Comparison of ENCODE assay signal across 8 mouse cellular contexts in genomic region chr11:98941341-98941825, GRCm38 (mm10). TPM values are rescaled to one million over a fixed set of nuclear protein-coding genes. Genes with fewer than 3 reads are reported as not detected.
DNase-seq lines count a peak whose midpoint lies in the region; ATAC-seq and TF ChIP-seq lines count a peak whose summit lies in the region.

No protein-coding gene starts in this region.

- peak overlapping the region; percentile 95 for H3K9ac ChIP-seq in heart, embryonic 14.5 days (ENCODE audit: low read length)

- TF ChIP-seq CTCF in spleen, adult 2 months (IDR thresholded peaks at IDR 0.05; ENCODE audit: extremely low read depth, insufficient read depth, insufficient read length, insufficient replicate concordance) = no peak

- no peak for TF ChIP-seq POLR2A in spleen, adult 2 months (IDR thresholded peaks at IDR 0.05; ENCODE audit: low read depth, low read length)

- no peak for DNase-seq in spleen, adult 2 months (ENCODE audit: low read depth in 1 of 2, low spot score in 2 of 2)
- DNase-seq in spleen, postnatal 14 days (ENCODE audit: low spot score in 2 of 2) = no peak
- DNase-seq in cerebellum, adult 9-10 months = peak; percentile 86
- peak; percentile 86 for DNase-seq in kidney, postnatal 14 days
- DNase-seq in lung, postnatal 36 days = peak; percentile 78
- no peak for DNase-seq in thymus, postnatal 0 days (ENCODE audit: low spot score)
- no peak for DNase-seq in spleen, postnatal 10 days (ENCODE audit: low spot score in 2 of 2)

- no peaks in the 10 kb centered on the region for H3K36me3 ChIP-seq in spleen, adult 2 months (ENCODE audit: control insufficient read depth, insufficient read depth, low read length)
- no peaks in the 10 kb centered on the region for H3K36me3 ChIP-seq in heart, embryonic 14.5 days (ENCODE audit: control insufficient read depth, insufficient read depth, low read length)

- 1% methylated on average over 12 of the region's 12 CpGs for WGBS in spleen, adult 2 months
- WGBS in heart, embryonic 14.5 days = 1% methylated on average over 12 of the region's 12 CpGs

- no peaks in the 10 kb centered on the region for H3K27me3 ChIP-seq in spleen, adult 2 months (ENCODE audit: control insufficient read depth, insufficient read depth, low read length)
- H3K27me3 ChIP-seq in heart, embryonic 14.5 days (ENCODE audit: control insufficient read depth, insufficient read depth, low read length) = no peaks in the 10 kb centered on the region

- peak overlapping the region; percentile 72 for H3K4me2 ChIP-seq in heart, embryonic 14.5 days (ENCODE audit: low read length)

- peak overlapping the region; percentile 85 for H3K27ac ChIP-seq in spleen, adult 2 months (ENCODE audit: insufficient read depth, low read length)
- peak overlapping the region; percentile 100 for H3K27ac ChIP-seq in heart, embryonic 14.5 days (replicated peaks in 1 of 2; ENCODE audit: control insufficient read depth in 1 of 2, insufficient read depth in 1 of 2, low read depth in 2 of 2, low read length in 2 of 2)

- H3K4me1 ChIP-seq in spleen, adult 2 months (ENCODE audit: control insufficient read depth, insufficient read depth, insufficient read length) = peaks cover 63% of the 10 kb centered on the region
- peaks cover 81 to 84% of the 10 kb centered on the region in 2 experiments for H3K4me1 ChIP-seq in heart, embryonic 14.5 days (ENCODE audit: control insufficient read depth in 2 of 2, insufficient read depth in 2 of 2, low read length in 2 of 2)

- no peak for ATAC-seq in heart, embryonic 14.5 days (ENCODE audit: insufficient number of reproducible peaks, insufficient read depth, low FRiP score, low read depth)

- H3K4me3 ChIP-seq in spleen, adult 2 months (ENCODE audit: extremely low read depth, insufficient read depth, insufficient read length) = peak overlapping the region; percentile 62
- H3K4me3 ChIP-seq in heart, embryonic 14.5 days (ENCODE audit: control insufficient read depth in 1 of 2, insufficient read depth in 1 of 2, low read depth in 1 of 2, low read length in 2 of 2) = peak overlapping the region; percentile 44 to 51

- H3K9me3 ChIP-seq in heart, embryonic 14.5 days (ENCODE audit: control insufficient read depth, low read length) = no peaks in the 10 kb centered on the region

RNA-seq across cellular contexts. Expression of gene Rara, which starts 13.8 kb away (rescaled TPM):
- 37.0 and 48.8 TPM in 2 replicates for polyA plus RNA-seq in spleen, adult 2 months (2012; rRNA removed)
- 31.4 and 33.4 TPM in 2 replicates for polyA plus RNA-seq in heart, embryonic 14.5 days (2014; fragmentation: Nextera tagmentation; extraction: Ambion mirVana)
- polyA plus RNA-seq in thymus, postnatal 0 days (2015; fragmentation: Nextera tagmentation; extraction: Ambion mirVana) = 40.4 and 41.0 TPM in 2 replicates

RNA-seq across cellular contexts. Expression of gene Cdc6, which starts 33.8 kb away (rescaled TPM):
- polyA plus RNA-seq in spleen, adult 2 months (2012; rRNA removed) = 1.6 and 2.0 TPM in 2 replicates
- polyA plus RNA-seq in heart, embryonic 14.5 days (2014; fragmentation: Nextera tagmentation; extraction: Ambion mirVana) = 15.6 and 17.5 TPM in 2 replicates
- 40.6 and 53.2 TPM in 2 replicates for polyA plus RNA-seq in thymus, postnatal 0 days (2015; fragmentation: Nextera tagmentation; extraction: Ambion mirVana)

RNA-seq across cellular contexts. Expression of gene Gjd3, which starts 41.4 kb away (rescaled TPM):
- 0.56 and 0.67 TPM in 2 replicates for polyA plus RNA-seq in spleen, adult 2 months (2012; rRNA removed)
- polyA plus RNA-seq in heart, embryonic 14.5 days (2014; fragmentation: Nextera tagmentation; extraction: Ambion mirVana) = 1.00 and 2.3 TPM in 2 replicates
- polyA plus RNA-seq in thymus, postnatal 0 days (2015; fragmentation: Nextera tagmentation; extraction: Ambion mirVana) = 0.27 and 0.51 TPM in 2 replicates

Comparison
In these comparisons a context has a peak if more than half of its experiments do, and no peak if none do; other contexts are left out.
1. DNase-seq: peak in cerebellum, adult 9-10 months (single experiment), kidney, postnatal 14 days (single experiment) and lung, postnatal 36 days (single experiment); none in spleen, adult 2 months (0 of 2), spleen, postnatal 14 days (0 of 2), thymus, postnatal 0 days (single experiment) and spleen, postnatal 10 days (0 of 2).